Mouse (Mus musculus): ENCODE measurements around the gene Amt. TPM values are rescaled to one million over a fixed set of nuclear protein-coding genes. Genes with fewer than 3 reads are reported as not detected.

Gene Amt
- polyA plus RNA-seq (2012; rRNA removed): 40.6 and 51.6 TPM in 2 replicates

GRCm38 (mm10) chr9:108296453-108297355 is at the start of gene Amt:
TSS of gene Amt (plus strand) at chr9:108296853.

DNA sequence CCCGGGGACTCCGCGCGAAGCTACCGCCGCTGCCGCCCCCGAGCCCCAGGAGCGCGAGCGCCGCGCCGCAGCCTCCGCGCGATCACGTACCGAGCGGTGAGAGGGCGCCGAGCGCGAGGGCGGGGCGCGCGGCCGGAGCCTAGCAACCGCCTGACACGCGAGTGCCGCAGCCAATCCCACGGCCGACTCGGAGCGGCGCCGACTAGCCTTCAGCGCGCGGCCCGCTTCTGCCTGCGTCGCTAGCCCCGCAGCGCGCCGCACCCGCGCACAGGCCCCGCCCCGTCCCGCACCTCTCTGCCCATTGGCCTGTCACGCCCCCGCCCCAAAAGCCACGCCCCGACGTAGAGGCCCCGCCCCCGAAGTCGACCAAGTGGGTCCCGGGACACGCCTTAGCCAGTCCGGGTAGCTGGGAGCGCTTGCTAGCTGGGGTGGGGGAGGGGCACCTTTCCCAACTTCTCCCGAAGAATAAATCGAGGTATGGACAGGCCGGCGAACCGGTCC is 32.9 kb upstream of the Amt start, which contains the start of gene Dag1:
Gene Dag1, minus strand, starts transcription at position 269 of the 501 bp plus-strand sequence.

GRCm38 (mm10) chr9:108290016-108290750 is 6.5 kb upstream of the Amt start, which contains the start of gene Nicn1:
TSS of gene Nicn1 (plus strand) at chr9:108290429.

DNA sequence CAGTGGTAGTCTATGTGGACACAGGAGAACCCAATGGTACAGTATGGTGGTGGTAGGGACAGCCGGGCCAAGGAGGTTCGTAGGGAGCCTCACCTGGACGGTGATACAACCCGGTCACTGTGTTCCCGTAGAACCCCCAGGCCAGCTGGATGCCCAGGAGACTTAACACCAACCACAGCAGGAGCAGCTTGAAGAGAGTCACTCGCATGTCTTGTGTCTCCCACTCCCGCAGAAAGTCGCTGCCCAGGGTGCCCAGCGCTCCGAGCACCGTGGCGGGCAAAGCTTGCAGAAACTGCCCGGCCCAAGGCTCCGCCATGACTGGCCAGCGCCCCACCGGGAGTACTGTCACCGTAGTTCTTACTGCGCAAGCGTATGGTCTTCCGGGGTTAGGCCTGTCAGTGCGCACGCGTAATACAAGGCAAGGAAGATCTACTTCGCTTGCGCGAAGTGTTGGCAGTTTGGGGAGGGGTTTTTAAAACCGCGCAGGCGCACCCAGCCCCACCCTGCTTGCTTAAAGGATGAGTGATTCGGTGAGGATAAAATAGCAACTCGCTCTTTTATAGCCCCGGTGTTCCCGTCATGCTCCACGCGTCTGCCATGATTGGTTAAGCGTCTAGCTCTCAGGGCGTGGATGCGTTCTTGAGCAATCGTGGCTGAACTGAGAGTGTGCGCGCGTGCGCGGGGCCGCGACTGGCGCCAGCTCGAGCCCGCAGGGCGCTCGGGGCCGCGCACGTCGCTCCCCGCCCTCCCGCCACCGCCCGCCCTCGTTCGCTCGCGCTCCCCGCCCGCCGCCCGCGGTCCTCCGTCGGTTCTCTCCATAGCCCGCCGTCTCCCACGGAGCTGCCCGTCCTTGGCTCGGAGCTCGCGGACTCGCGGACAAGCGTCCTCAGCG is 9.2 kb downstream of the Amt start, which contains the start of the genes Rhoa and Tcta:
Gene Rhoa, plus strand, starts transcription at position 501 of the 892 bp plus-strand sequence.
Gene Tcta, minus strand, starts transcription at position 532 of the 892 bp plus-strand sequence.

GRCm38 (mm10) chr9:108338886-108339781 is 42.5 kb downstream of the Amt start, which contains the start of gene Gpx1:
TSS of gene Gpx1 (plus strand) at chr9:108338903.

GRCm38 (mm10) chr9:108347540-108348289 is 51.1 kb downstream of the Amt start, which contains the start of gene Usp4:
TSS of gene Usp4 (plus strand) at chr9:108347853.

Other genes starting within 250 kb of the Amt start
- gene Gmppb, start 247.6 kb upstream of the Amt start, polyA plus RNA-seq (2012; rRNA removed): 16.1 and 20.8 TPM in 2 replicates
- gene Amigo3, start 243.7 kb upstream of the Amt start, polyA plus RNA-seq (2012; rRNA removed): 1.9 and 2.9 TPM in 2 replicates
- gene Mst1, start 216.4 kb upstream of the Amt start, polyA plus RNA-seq (2012; rRNA removed): 0.83 and 0.87 TPM in 2 replicates
- 56.8 and 62.6 TPM in 2 replicates for gene Rnf123, start 213.5 kb upstream of the Amt start, polyA plus RNA-seq (2012; rRNA removed)
- 65.8 and 71.6 TPM in 2 replicates for gene Apeh, start 202.2 kb upstream of the Amt start, polyA plus RNA-seq (2012; rRNA removed)
- 5.1 and 6.2 TPM in 2 replicates for gene Bsn, start 106.5 kb upstream of the Amt start, polyA plus RNA-seq (2012; rRNA removed)
- 23.8 and 29.4 TPM in 2 replicates for gene Dag1, start 32.9 kb upstream of the Amt start, polyA plus RNA-seq (2012; rRNA removed)
- 30.2 and 45.5 TPM in 2 replicates for gene Nicn1, start 6.4 kb upstream of the Amt start, polyA plus RNA-seq (2012; rRNA removed)
- gene Rhoa, start 9.3 kb downstream of the Amt start, polyA plus RNA-seq (2012; rRNA removed): 236 and 260 TPM in 2 replicates
- gene Tcta, start 9.3 kb downstream of the Amt start, polyA plus RNA-seq (2012; rRNA removed): 12.7 and 22.2 TPM in 2 replicates
- 654 and 762 TPM in 2 replicates for gene Gpx1, start 42.0 kb downstream of the Amt start, polyA plus RNA-seq (2012; rRNA removed)
- gene Usp4, start 51.0 kb downstream of the Amt start, polyA plus RNA-seq (2012; rRNA removed): 113 and 120 TPM in 2 replicates
- 1.4 and 1.8 TPM in 2 replicates for gene 1700102P08Rik, start 96.0 kb downstream of the Amt start, polyA plus RNA-seq (2012; rRNA removed)
- 1.1 and 1.6 TPM in 2 replicates for gene Ccdc36, start 131.6 kb downstream of the Amt start, polyA plus RNA-seq (2012; rRNA removed)
- gene BC048562, start 139.6 kb downstream of the Amt start, polyA plus RNA-seq (2012; rRNA removed): not detected in 2 replicates
- gene Ccdc71, start 163.7 kb downstream of the Amt start, polyA plus RNA-seq (2012; rRNA removed): 25.0 and 28.4 TPM in 2 replicates
- gene Klhdc8b, start 164.7 kb downstream of the Amt start, polyA plus RNA-seq (2012; rRNA removed): 43.0 and 49.4 TPM in 2 replicates
- 67.7 and 81.1 TPM in 2 replicates for gene Lamb2, start 182.9 kb downstream of the Amt start, polyA plus RNA-seq (2012; rRNA removed)
- gene Usp19, start 193.7 kb downstream of the Amt start, polyA plus RNA-seq (2012; rRNA removed): 146 and 160 TPM in 2 replicates
- 239 and 264 TPM in 2 replicates for gene Qars, start 210.9 kb downstream of the Amt start, polyA plus RNA-seq (2012; rRNA removed)
- gene Qrich1, start 220.0 kb downstream of the Amt start, polyA plus RNA-seq (2012; rRNA removed): 122 and 154 TPM in 2 replicates

All from central nervous system, embryonic 11.5 days (tissue).